Mouse (Mus musculus) intestine, embryonic 14.5 days (tissue): ENCODE results near the gene Gm42421. TPM values are rescaled to one million over a fixed set of nuclear protein-coding genes. Genes with fewer than 3 reads are reported as not detected.

Experiments
- ATAC-seq: fragments of 200-750 bp; cut with Nextera tagmentation; replicated peaks from 2 replicates; pipeline ENCODE4 v1.8.0; 2017; ENCODE audit warnings: low read depth, moderate number of reproducible peaks, moderate TSS enrichment, moderate library complexity; ENCODE audit not compliant: low FRiP score, low TSS enrichment
- DNase-seq: peaks from one replicate; pipeline ENCODE4 v3.0.0-alpha.2; 2018; ENCODE audit warnings: low spot score
- H3K27ac ChIP-seq: fragments of 300-500 bp; sonication (generic); 2 replicates; pipeline ENCODE4 v1.5.1; 2014; ENCODE audit warnings: low read depth, mild to moderate bottlenecking, control low read depth
- H3K27me3 ChIP-seq: fragments of 300-500 bp; sonication (generic); replicated peaks from 2 replicates; pipeline ENCODE4 v1.6.1; 2014; ENCODE audit warnings: low read length, control low read depth; ENCODE audit not compliant: control insufficient read depth, insufficient read depth
- H3K36me3 ChIP-seq: fragments of 300-500 bp; sonication (generic); 2 replicates; pipeline ENCODE4 v1.6.1; 2014; ENCODE audit warnings: low read length, control low read depth; ENCODE audit not compliant: control insufficient read depth, insufficient read depth
- H3K4me1 ChIP-seq: fragments of 300-500 bp; sonication (generic); replicated peaks from 2 replicates; pipeline ENCODE4 v1.6.1; 2014; ENCODE audit warnings: low read length, control low read depth, mixed read lengths; ENCODE audit not compliant: control insufficient read depth, insufficient read depth
- H3K4me2 ChIP-seq: fragments of 300-500 bp; sonication (generic); 2 replicates; pipeline ENCODE4 v1.6.1; 2014; ENCODE audit warnings: low read length
- H3K4me3 ChIP-seq: fragments of 300-500 bp; sonication (generic); 2 replicates; pipeline ENCODE4 v1.5.1; 2014; ENCODE audit warnings: low read depth, low read length, control low read depth, mixed read lengths
- H3K9ac ChIP-seq: fragments of 300-500 bp; sonication (generic); 2 replicates; pipeline ENCODE4 v1.6.1; 2014; ENCODE audit warnings: mild to moderate bottlenecking, low read length
- H3K9me3 ChIP-seq: fragments of 300-500 bp; sonication (generic); 2 replicates; pipeline ENCODE4 v1.6.1; 2016; ENCODE audit warnings: low read length, control low read depth; ENCODE audit not compliant: control insufficient read depth
- whole genome bisulfite sequencing: fragments of 180-500 bp; shearing (Covaris S2); extraction: QIAGEN DNeasy Blood & Tissue Kit; methylation state at CpG from one replicate; pipeline ENCODE4 v1.1.7; 2014; 5-methylcytosine and 5-hydroxymethylcytosine counted together
- polyA plus RNA-seq: library from polyadenylated mRNA; unstranded; fragments of >200 nt; fragmentation: Nextera tagmentation; extraction: Ambion mirVana; gene quantifications from 2 replicates; pipeline ENCODE4 v1.2.1, GENCODE M21; 2014

Gm42421 gene
- polyA plus RNA-seq, 1 experiment from 2014 or later, result 0.72 TPM

- Histone ChIP-seq H3K4me2 (no peak overlapping the region), H3K4me3 (no peak overlapping the region), H3K9ac (no peak overlapping the region), H3K27ac (no peak overlapping the region), H3K36me3 (peaks cover 50% of the 10 kb centered on the region), H3K4me1 (no peaks in the 10 kb centered on the region), H3K9me3 (no peaks in the 10 kb centered on the region), H3K27me3 (no peaks in the 10 kb centered on the region)
- 97% methylated on average over 12 of the region's 12 CpGs for WGBS
- DNase-seq, result no peak
- no peak for ATAC-seq
Measured at GRCm38 (mm10) chr5:143930656-143931055, 2.7 kb downstream of the Gm42421 start.

GRCm38 (mm10) chr5:143931863-143932580 lies 4.0 kb downstream of the Gm42421 start:
- H3K4me1 ChIP-seq, result no peaks in the 10 kb centered on the region
- H3K36me3 ChIP-seq, result peaks cover 39% of the 10 kb centered on the region
- H3K4me2 ChIP-seq, result no peak overlapping the region
- no peak overlapping the region for H3K9ac ChIP-seq
- no peak for DNase-seq
- H3K27me3 ChIP-seq, result no peaks in the 10 kb centered on the region
- no peak for ATAC-seq
- H3K4me3 ChIP-seq, result no peak overlapping the region
- H3K27ac ChIP-seq, result no peak overlapping the region
- H3K9me3 ChIP-seq, result no peaks in the 10 kb centered on the region
- 82% methylated on average over 6 of the region's 6 CpGs for WGBS

GRCm38 (mm10) chr5:143932831-143933230 lies 4.9 kb downstream of the Gm42421 start, which contains the start of gene Rsph10b:
Gene Rsph10b (plus strand): TSS chr5:143933035.
- no peak for DNase-seq

GRCm38 (mm10) chr5:143933414-143933813 lies 5.4 kb downstream of the Gm42421 start:
- H3K9me3 ChIP-seq, result no peaks in the 10 kb centered on the region
- WGBS, result 86% methylated on average over 11 of the region's 11 CpGs

More at GRCm38 (mm10) chr5:143932831-143933230, 4.9 kb downstream of the Gm42421 start, which contains the start of gene Rsph10b:
- ATAC-seq, result no peak
- WGBS, result 13% methylated on average over 8 of the region's 8 CpGs
- no peak within 1 kb of the TSS for H3K4me2 ChIP-seq
- H3K27ac ChIP-seq, result no peak within 1 kb of the TSS
- H3K4me3 ChIP-seq, result no peak within 1 kb of the TSS
- H3K9ac ChIP-seq, result no peak within 1 kb of the TSS
- peaks cover 38% of the 10 kb centered on the region for H3K36me3 ChIP-seq
- H3K4me1 ChIP-seq, result no peaks in the 10 kb centered on the region
- no peaks in the 10 kb centered on the region for H3K27me3 ChIP-seq
- no peaks in the 10 kb centered on the region for H3K9me3 ChIP-seq

DNA sequence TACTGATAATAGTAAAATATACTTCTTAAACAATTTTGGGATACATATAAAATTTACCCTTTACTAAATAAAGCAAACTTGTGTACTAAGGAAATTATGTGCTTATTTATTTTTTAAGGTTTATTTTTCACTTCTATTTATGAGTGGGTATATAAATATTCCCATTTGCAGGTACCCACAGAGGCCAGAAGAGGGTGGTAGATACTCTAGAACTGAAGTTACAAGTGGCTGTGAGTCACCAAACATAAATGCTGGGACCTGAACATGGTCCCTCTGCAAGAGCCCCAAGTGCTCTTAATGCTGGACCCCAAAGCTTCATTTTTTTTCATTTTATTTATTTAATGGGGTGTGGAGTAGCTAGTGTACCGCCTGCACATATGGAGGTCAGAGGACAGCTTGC lies 5.9 kb downstream of the Gm42421 start:
- Histone ChIP-seq H3K9ac (no peak overlapping the region), H3K36me3 (peaks cover 28% of the 10 kb centered on the region), H3K4me3 (no peak overlapping the region), H3K27me3 (no peaks in the 10 kb centered on the region), H3K4me2 (no peak overlapping the region), H3K27ac (no peak overlapping the region), H3K4me1 (no peaks in the 10 kb centered on the region), H3K9me3 (no peaks in the 10 kb centered on the region)
- DNase-seq, result no peak
- no peak for ATAC-seq
- 76% methylated on average over 1 of the region's 1 CpGs for WGBS

More at GRCm38 (mm10) chr5:143933414-143933813, 5.4 kb downstream of the Gm42421 start:
- no peak overlapping the region for H3K9ac ChIP-seq
- no peaks in the 10 kb centered on the region for H3K4me1 ChIP-seq
- ATAC-seq, result no peak
- H3K27me3 ChIP-seq, result no peaks in the 10 kb centered on the region
- DNase-seq, result no peak
- no peak overlapping the region for H3K4me3 ChIP-seq
- no peak overlapping the region for H3K27ac ChIP-seq
- H3K4me2 ChIP-seq, result no peak overlapping the region
- H3K36me3 ChIP-seq, result peaks cover 33% of the 10 kb centered on the region

DNA sequence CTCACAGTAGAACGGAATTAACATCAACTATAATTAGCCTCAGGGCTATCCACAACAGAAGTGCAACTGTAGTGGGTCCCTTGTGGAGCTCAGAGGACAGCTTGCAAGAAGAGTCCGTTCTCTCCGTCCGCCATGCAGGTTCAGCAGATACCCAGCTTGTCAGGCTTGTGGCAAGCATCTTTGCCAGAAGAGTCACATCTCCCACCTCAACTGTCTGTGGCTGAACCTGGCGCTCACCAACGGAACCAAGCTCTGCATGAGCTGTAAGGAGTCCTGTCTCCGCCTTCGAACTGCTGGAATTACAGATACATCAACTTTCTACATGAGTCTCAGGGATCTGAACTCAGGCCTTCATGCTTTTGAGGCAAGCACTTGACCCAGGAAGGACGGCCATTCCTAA lies 8.2 kb downstream of the Gm42421 start:
- H3K27me3 ChIP-seq, result no peaks in the 10 kb centered on the region
- H3K9ac ChIP-seq, result no peak overlapping the region
- H3K36me3 ChIP-seq, result peaks cover 8% of the 10 kb centered on the region; the same call in 1 of the 2 replicates
- 84% methylated on average over 9 of the region's 9 CpGs for WGBS
- H3K27ac ChIP-seq, result no peak overlapping the region
- ATAC-seq (no peak), DNase-seq (no peak)
- H3K9me3 ChIP-seq, result no peaks in the 10 kb centered on the region
- no peaks in the 10 kb centered on the region for H3K4me1 ChIP-seq
- no peak overlapping the region for H3K4me3 ChIP-seq
- H3K4me2 ChIP-seq, result no peak overlapping the region

GRCm38 (mm10) chr5:143941588-143941987 lies 13.6 kb downstream of the Gm42421 start:
- H3K4me1 ChIP-seq, result no peaks in the 10 kb centered on the region
- no peak overlapping the region for H3K27ac ChIP-seq
- no peaks in the 10 kb centered on the region for H3K36me3 ChIP-seq
- H3K9ac ChIP-seq, result no peak overlapping the region
- H3K4me2 ChIP-seq, result no peak overlapping the region
- ATAC-seq, result peak; percentile 23; the same call in 1 of the 2 replicates
- H3K4me3 ChIP-seq, result no peak overlapping the region
- H3K27me3 ChIP-seq, result no peaks in the 10 kb centered on the region
- DNase-seq, result no peak
- 25% methylated on average over 10 of the region's 10 CpGs for WGBS
- H3K9me3 ChIP-seq, result no peaks in the 10 kb centered on the region

DNA sequence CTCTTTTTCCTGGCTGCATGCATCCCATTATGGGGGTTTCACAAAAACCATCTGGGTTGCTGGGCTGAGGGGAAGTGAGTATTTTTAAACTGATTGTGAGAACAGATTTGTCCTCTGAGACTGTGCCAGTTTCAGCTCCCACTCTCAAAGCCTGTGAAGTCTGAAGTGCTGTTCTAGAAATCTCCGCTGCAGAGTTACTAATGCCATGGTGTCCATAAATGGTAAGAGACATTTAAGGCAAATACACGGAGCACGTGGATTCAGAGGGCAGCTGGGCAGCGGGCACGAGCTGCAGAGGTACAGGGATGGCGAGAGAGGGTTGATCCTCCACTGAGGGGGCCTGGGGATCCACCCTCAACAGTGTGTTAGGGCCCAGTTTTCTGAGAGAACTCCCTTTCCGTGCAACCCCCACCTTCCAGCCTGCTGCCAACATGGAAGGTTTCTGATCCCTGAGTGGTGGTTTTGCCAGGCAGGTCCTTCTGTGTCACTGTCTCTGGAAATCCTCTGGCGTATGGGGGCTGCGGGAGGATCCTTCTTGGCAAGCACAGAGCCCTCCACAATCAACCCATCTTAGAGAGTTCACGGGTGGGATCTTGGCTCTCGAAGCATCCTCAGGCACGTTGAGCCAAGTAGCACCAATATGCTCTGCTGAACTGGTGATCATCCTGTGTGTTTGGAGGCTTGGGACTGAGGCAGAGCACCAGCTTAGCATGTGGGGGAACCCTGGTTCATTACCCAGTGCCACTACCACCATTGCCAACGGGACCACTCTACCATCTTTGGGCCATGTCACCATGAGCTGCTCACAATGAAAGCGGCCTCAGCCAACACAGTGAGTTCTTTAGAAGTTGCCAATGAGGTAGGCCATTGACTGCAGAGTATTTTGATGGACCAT lies 15.5 kb downstream of the Gm42421 start:
- H3K9ac ChIP-seq, result no peak overlapping the region
- no peaks in the 10 kb centered on the region for H3K9me3 ChIP-seq
- H3K27me3 ChIP-seq, result no peaks in the 10 kb centered on the region
- no peaks in the 10 kb centered on the region for H3K4me1 ChIP-seq
- WGBS, result 90% methylated on average over 14 of the region's 14 CpGs
- ATAC-seq, result no peak
- H3K36me3 ChIP-seq, result no peaks in the 10 kb centered on the region
- no peak overlapping the region for H3K27ac ChIP-seq
- no peak overlapping the region for H3K4me2 ChIP-seq
- DNase-seq, result no peak
- no peak overlapping the region for H3K4me3 ChIP-seq
